Mouse (Mus musculus): ENCODE measurements around the gene Zfp598.

Gene Zfp598

GRCm38 (mm10) chr17:24669545-24670245 is at the start of gene Zfp598:
Gene Zfp598 (plus strand): TSS chr17:24669687.
- peak; percentile 97 for DNase-seq (ENCODE audit: low read depth, low spot score)

- no peak for DNase-seq (ENCODE audit: low read depth, low spot score)
Observed at GRCm38 (mm10) chr17:24625472-24625871, 44.0 kb upstream of the Zfp598 start.

- DNase-seq (ENCODE audit: low read depth, low spot score) = peak; percentile 80
Observed at GRCm38 (mm10) chr17:24628646-24629045, 40.8 kb upstream of the Zfp598 start.

GRCm38 (mm10) chr17:24630072-24630471 is 39.4 kb upstream of the Zfp598 start:
- DNase-seq (ENCODE audit: low read depth, low spot score) = peak; percentile 82

- DNase-seq (ENCODE audit: low read depth, low spot score) = peak; percentile 93
Observed at GRCm38 (mm10) chr17:24632167-24632812, 37.2 kb upstream of the Zfp598 start, which contains the start of the genes Tsc2 and Nthl1. Gene Tsc2 (minus strand): TSS chr17:24632630. Gene Nthl1 (plus strand): TSS chr17:24632680.

GRCm38 (mm10) chr17:24632813-24633449 is 36.6 kb upstream of the Zfp598 start:
- DNase-seq (ENCODE audit: low read depth, low spot score) = peak; percentile 59

GRCm38 (mm10) chr17:24633831-24634230 is 35.7 kb upstream of the Zfp598 start:
- DNase-seq (ENCODE audit: low read depth, low spot score) = no peak

- peak; percentile 89 for DNase-seq (ENCODE audit: low read depth, low spot score)
Observed at GRCm38 (mm10) chr17:24635024-24635423, 34.5 kb upstream of the Zfp598 start.

GRCm38 (mm10) chr17:24635694-24636093 is 33.8 kb upstream of the Zfp598 start:
- DNase-seq (ENCODE audit: low read depth, low spot score) = no peak

- DNase-seq (ENCODE audit: low read depth, low spot score) = no peak
Observed at GRCm38 (mm10) chr17:24636781-24637481, 32.6 kb upstream of the Zfp598 start.

- DNase-seq (ENCODE audit: low read depth, low spot score) = no peak
Observed at GRCm38 (mm10) chr17:24638214-24638613, 31.3 kb upstream of the Zfp598 start.

GRCm38 (mm10) chr17:24638840-24639239 is 30.6 kb upstream of the Zfp598 start:
- no peak for DNase-seq (ENCODE audit: low read depth, low spot score)

GRCm38 (mm10) chr17:24639571-24639988 is 29.9 kb upstream of the Zfp598 start:
- no peak for DNase-seq (ENCODE audit: low read depth, low spot score)

GRCm38 (mm10) chr17:24640119-24640518 is 29.4 kb upstream of the Zfp598 start:
- no peak for DNase-seq (ENCODE audit: low read depth, low spot score)

GRCm38 (mm10) chr17:24640581-24640980 is 28.9 kb upstream of the Zfp598 start:
- no peak for DNase-seq (ENCODE audit: low read depth, low spot score)

GRCm38 (mm10) chr17:24641944-24642343 is 27.5 kb upstream of the Zfp598 start:
- DNase-seq (ENCODE audit: low read depth, low spot score) = no peak

- DNase-seq (ENCODE audit: low read depth, low spot score) = no peak
Observed at GRCm38 (mm10) chr17:24642791-24643343, 26.6 kb upstream of the Zfp598 start.

GRCm38 (mm10) chr17:24644030-24644715 is 25.3 kb upstream of the Zfp598 start:
- DNase-seq (ENCODE audit: low read depth, low spot score) = no peak

- peak; percentile 77 for DNase-seq (ENCODE audit: low read depth, low spot score)
Observed at GRCm38 (mm10) chr17:24644875-24645721, 24.4 kb upstream of the Zfp598 start.

- DNase-seq (ENCODE audit: low read depth, low spot score) = no peak
Observed at GRCm38 (mm10) chr17:24645916-24646315, 23.6 kb upstream of the Zfp598 start.
